Mouse (Mus musculus): Measurements from ENCODE around the gene Fgf3. TPM values are rescaled to one million over a fixed set of nuclear protein-coding genes. Genes with fewer than 3 reads are reported as not detected.

Fgf3 gene
- not detected in 2 replicates for polyA plus RNA-seq (2012; rRNA removed)

DNA sequence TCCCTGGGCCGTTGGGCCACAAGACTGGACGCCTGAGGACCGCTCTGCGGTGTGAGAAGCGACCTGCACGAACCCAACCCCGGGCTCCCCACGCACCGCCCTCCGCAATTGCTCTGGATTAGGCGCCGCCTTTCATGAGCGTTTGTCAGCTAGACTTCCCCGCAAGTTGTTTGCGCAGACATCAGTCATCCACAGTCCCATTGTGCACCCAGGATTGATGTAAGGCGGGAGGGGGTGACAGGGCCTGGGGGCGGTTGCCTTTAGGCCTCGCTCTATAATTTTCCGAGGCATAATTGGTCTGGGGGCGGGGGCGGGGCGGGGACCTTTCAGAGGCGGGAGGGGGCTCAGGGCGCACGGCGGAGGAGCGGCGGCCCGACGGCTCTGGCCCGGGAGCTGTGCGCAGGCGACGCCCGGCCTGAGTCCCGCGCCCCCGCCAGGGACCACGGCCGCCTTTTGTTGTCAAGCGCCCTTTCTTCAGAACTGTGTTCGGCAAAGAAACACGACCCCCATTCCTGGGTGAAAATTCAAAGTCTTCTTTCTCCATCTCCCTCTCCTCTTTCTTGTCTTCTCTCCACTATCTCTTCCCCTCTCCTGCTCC lies at the start of gene Fgf3:
Fgf3 (plus strand) TSS at position 193 of the 598 bp plus-strand sequence.
- no peak for DNase-seq (ENCODE audit: low read depth)

DNA sequence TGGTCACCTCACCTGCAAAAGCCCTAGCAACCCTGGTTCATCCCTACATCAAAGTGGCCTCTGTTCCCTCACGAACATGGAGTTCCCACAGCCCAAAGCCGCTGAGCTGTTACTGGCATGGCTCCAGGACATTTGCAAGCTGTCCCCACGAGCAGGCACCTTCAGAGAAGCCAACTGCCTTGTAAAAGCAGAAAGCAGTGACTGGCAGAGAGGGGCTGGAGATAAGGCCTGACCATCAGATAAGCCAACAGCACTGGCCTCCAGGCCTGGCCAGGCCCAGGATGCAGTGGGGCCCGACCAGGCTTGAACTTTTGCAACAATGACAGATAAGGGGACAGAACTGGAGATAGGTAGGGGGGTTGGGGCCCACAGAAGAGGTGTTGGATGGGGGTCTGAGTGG lies 49.3 kb upstream of the Fgf3 start:
- no peak for DNase-seq (ENCODE audit: low read depth)

DNA sequence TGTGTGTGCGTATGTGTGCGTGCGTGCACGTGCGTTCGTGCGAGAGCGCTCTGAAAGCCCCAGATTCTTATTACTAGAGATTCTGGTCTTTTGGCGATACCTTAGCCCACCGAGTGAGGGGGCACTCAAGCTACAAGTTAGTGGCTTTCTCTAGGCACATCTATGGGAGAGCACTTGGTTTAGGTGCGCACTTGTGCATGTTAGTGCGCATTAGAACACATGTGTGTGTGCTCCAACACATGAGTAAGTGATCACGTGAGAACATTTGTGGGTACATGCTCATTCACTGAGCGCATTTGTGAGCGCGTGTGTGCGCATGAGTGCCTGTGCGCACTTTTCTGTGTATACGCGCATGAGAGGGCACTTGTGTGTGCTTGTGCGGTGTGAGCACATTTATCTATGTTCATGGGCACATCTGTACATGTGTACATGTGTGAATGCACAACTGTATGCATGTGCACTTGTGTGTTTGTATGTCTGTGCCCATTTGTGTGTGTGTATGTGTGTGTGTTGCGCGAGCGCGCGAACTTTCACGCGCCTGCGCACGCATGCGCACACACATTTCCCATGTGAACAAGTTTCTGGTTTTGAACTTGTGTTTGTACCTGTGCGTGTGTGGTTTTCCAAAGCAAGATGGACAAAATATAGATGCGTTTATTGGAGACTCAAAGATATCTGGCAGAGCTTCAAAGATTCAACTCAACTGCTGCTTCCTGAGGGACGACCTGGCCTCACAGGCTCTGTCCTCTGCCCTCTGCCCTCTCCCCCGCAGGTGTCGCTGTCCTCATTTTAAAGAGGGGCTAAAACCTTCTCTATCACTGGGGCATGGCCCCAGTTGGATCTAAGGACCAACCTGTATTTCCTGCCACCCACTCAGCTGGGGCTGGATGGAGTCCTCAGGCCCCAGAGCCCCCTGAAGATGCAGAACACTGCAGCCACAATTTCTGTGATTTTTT lies 48.0 kb upstream of the Fgf3 start:
- no peak for DNase-seq (ENCODE audit: low read depth)

DNA sequence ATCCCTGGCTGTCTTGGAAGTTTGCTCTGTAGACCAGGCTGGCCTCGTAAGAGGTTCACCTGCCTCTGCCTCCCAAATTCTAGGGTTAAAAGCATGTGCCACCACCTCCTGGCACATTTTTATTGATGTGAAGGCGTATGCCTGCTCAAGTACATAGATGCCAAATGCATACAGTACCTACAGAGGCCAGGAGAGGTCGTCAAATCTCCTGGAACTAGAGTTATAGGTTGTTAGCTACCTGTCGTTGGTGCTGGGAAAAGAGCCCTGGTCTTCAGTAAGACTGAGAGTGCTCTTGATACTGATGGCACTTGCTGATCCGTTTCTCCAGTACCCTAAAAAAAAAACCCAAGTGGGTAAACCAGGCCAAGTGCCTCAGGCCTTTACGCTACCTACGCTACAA lies 46.5 kb upstream of the Fgf3 start:
- DNase-seq (ENCODE audit: low read depth): no peak

DNA sequence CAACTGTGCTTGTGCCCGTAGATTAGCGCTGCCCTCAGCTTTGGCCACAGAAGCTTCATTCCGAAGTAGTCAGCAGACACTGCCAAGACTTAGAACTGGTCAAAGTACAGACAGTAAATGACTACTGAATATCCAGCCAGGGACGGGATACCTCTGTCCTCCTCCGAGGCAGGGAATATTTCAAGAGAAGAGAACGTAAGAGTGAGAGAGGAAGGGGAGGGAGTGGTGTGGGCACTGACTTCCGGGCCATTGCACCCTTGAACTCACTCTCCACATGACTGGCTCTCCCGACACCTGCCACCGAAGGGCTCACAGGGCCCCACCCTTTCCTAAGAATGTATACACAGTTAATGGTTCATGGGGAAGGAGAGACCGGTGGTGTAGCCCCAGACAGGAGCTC lies 44.6 kb upstream of the Fgf3 start:
- DNase-seq (ENCODE audit: low read depth): no peak

DNA sequence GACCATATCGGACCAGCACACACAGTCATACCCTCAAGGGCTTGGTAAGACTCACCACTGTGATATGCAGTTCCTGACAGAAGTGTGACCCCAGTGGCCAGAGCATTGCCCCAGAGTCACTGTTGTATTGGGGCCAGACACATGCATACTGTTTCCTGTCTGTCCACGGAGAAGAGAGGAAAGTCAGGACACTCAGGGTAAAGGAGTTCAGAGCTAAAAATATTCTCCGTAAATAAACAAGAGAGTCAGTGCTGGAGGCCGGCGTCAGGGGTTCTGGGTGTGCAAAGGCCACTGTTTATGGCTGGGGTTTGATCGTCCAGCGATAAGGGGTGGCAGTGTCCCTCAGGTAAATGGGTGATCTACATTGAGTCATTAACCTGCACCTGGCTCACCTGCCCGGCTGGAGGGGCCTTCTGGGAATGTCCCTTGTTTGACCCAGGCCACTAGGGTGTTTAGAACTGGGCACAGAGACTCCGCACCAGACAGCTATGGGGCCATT lies 41.9 kb upstream of the Fgf3 start:
- DNase-seq (ENCODE audit: low read depth): no peak

DNA sequence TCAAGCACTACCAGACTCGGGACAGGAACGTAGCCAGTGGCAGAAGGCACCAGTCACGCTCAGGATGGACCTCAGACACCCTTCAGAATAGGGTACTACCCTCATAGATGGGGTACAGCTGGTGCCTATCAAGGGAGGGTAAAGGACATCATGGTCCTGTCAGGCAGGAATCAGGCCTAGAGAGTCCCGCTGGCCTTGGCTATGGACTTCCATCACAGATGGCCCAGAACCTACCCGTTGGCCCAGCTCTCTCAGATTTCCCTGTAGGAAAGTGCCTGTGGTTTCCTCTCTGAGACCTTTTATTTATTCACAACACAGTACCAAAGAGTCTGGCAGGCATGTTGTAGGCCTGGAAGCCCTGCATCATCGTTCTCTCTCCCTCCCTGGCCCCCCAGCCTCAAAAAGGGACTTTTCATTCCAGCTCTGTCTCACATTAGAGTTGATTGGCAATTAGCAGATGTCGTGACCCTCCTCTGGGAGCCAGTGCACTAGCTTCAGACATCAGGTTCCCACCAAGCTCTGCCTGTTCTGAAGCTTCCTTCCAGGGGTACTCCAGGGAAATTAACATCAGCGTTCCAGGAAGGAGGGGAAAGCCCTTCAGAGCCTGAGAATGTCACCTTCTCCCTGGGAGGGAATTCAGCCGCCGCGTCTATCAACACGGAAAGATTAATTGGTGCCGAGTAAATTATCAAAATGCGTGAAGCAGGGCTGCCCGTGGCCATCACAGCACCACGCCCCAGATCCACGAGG lies 40.7 kb upstream of the Fgf3 start:
- no peak for DNase-seq (ENCODE audit: low read depth)

DNA sequence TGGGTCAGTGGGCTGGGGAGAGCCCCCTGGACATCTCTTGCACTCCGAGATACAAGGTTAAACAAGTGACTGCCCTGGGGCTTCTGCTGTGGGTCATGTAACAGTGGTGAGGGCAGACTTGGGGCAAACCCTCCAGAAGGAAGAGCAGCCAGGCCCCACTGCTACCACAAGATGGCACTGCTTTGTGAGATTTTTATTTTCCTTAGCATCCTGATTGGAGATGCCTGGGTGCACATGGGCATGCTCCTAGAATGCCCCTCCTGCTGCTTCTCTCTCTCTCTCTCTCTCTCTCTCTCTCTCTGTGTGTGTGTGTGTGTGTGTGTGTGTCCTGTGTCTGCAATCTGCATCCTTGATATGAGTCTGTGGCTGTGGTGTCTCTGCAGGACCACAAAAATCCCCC lies 39.4 kb upstream of the Fgf3 start:
- DNase-seq (ENCODE audit: low read depth): no peak

DNA sequence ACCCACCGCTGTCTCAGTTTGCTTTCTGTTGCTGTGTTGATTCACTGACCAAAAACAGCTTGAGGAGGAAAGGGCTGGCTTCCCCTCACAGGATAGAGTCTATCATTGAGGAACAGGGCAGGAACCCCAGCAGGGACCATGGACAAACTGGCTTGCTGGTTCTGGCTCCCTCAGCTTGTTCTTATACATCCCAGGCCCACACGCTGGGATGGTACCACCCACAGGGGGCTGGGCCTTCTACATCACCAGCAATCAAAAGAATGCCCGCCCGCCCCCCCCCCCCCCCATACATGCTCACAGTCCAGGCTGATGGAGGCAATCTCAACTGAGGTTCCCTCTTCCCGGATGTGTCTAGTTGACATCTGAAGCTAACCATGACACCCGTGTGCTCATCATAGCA lies 30.8 kb upstream of the Fgf3 start:
- DNase-seq (ENCODE audit: low read depth): no peak

DNA sequence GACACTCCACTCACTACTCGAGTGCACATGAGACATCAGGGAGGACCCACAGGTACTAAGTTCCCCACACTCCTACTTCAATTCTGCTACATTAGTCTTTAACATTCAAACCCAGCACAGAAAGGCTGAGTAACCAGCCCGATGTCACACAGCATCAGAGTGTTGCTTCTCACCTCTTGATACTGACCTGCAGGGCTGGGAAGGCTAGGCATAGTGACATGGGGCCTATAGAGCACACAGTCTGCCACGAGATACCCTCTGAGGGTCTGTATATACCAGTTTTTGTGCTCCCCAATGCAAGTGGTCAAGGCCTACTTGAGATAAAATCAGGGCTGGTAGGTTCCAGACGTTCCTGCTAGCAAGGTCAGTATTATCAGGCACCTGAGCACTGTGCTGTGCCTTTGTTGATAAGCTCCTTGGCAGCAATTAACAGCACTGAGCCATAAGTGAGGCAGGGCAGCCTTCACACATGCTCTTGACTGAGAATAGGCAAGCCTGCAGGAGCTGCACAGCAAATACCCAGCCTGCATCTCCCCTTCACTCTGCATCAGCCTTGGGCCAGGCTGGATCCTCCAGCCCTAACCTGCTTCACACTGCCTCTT lies 29.8 kb upstream of the Fgf3 start:
- no peak for DNase-seq (ENCODE audit: low read depth)

DNA sequence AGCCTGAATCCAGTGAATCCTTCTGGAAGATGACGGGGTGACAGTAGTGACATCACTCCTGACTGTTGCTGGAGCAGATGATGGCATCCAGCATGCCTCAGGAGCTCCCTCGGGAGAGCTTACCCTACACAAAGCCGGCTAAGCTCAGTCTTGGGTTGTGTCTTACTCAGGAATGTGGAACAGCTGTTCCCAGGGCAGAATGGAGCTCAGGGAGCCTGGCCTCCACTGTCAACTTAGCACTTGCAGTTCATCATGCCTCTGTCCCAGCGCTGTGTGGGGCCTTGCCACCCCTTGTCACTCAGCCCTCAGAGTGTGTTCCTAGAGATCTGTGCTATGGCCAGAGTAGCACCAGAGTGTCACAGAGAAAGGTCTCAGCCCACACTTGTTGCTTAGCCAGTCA lies 26.4 kb upstream of the Fgf3 start:
- DNase-seq (ENCODE audit: low read depth): no peak

DNA sequence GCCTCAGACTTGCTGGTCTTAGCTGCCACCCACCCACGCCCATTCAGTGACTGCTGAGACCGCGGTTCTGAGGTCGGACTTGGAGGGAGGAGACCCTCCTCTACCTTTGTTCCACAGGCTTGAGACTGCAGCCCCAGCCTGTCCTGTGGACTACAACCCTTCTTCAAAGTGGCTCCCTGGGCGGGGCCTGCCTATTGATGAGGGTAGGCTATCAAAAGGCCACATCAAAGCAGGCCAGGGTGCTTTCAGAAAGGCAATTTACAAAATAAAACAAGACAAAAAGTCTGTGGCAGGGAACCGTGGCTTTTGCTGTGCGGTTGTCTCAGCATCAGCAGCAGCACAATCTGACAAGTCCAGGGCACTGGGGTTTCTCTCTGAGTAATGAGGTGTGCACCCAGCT lies 16.0 kb upstream of the Fgf3 start:
- no peak for DNase-seq (ENCODE audit: low read depth)

DNA sequence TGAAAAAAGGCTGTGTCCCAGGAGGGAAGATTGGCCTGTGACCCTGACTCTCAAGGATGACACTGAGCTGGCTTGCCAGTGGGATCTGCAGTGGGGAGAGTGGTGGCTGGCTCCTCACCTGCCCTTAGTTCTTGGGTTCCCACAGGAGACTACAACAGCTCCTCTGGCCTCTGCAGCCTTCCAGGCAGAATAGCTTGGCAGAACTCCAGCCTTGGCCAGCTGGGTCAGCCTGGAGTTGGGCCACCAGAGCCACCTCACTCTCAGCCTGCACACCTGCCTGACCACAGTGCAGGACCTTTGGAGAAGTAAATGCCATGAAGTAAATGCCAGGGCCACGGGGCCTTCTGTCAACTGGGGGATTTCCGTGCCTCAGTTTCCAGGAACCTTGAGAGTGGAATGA lies 13.9 kb upstream of the Fgf3 start:
- DNase-seq (ENCODE audit: low read depth): no peak

DNA sequence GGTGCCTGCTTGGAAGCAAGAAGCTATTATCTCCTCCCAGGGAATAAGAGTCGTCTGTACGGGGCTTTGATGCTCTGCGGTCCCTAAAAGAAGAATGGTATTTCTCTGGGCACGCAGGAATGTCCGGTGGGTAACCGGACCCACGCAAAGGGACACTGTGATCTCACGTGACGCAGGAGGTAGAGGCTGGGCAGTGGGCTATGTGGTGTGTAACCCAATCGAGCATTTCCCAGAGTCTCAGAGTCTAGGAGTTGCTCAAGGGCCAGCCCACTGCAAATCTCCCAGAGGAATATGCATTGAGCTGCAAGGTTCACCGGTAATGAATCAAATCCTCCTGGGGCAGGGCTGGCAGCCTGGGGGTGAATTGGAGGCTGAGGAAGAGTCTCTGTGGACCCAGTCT lies 9.5 kb upstream of the Fgf3 start:
- no peak for DNase-seq (ENCODE audit: low read depth)

DNA sequence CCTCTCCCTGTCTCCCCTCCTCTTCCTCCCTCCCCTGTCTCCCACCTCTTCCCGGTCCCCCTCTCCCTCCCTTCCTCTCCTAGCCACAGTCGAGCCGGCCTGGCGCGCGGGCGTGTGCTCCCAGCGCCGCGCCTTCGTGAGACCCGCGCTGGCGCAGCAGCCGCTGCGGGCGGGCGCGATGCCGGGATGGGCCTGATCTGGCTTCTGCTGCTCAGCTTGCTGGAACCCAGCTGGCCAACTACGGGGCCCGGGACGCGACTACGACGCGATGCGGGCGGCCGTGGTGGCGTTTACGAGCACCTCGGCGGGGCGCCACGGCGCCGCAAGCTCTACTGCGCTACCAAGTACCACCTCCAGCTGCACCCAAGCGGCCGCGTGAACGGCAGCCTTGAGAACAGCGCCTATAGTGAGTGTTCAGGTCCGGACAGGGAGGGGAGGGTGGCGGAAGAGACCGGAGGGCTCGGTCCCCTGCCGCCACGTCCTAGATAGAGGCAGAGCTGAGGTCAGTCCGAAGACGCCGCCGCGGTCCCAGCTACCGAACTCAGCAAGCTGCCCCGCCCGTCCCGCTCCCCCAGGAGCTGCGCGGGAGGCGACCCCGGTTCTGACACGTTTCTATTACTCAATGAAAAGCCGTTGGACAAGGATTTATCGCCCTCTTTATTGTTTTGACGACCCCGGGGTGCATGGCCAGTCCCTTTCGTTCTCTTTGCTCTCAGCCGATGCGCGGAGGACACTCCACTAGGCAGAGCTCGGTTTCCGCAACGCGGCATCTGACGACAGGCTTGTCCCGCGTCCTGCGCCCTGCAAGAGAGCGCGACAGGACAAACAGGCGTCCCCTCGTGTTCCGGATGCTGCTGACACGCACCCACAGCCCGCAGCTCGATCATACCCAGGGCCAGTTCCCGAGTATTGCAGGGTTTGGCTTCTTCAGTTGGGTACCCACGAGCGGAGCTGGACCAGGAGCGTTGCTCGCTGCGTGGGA lies 930 bp downstream of the Fgf3 start:
- no peak for DNase-seq (ENCODE audit: low read depth)

DNA sequence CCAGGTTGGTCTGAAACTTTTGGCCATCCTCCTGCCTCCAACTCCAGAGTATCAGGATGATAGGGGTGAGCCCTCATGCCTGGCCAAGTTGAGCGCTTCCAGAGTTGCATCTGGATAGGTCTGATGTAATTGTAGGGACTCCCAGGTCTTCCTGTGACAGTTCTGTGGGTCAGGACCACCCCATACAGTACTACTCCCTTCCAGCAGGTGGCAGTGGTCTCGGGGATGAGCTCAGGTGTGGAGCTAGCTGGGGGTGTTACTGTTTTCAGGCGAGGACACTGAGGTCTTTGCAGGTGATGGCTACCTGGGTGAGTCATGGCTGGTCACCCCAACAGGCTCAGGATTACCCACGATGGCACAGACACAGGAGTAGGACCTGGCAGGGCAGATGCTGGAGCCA lies 8.3 kb downstream of the Fgf3 start:
- no peak for DNase-seq (ENCODE audit: low read depth)

DNA sequence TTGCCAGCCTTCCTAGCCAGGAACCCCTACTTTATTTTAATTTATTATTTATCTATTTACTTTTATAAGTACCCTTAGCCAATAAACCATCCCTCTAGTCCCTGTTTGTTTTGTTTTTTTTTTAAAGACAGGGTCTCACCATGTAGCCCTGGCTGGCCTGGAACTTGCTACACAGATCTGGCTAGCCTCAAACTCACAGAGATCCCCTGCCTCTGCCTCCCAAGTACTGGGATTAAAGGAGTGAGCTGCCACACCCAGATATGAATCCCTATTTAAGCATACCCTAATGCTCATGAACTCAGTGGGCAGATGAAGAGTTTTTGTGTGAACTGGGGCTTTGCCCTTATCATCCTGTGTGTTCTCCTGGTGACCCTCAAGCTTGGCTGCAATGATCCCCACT lies 9.2 kb downstream of the Fgf3 start, which contains the start of gene Fgf4:
Fgf4 (plus strand) TSS at position 301 of the 400 bp plus-strand sequence.
- DNase-seq (ENCODE audit: low read depth): no peak

DNA sequence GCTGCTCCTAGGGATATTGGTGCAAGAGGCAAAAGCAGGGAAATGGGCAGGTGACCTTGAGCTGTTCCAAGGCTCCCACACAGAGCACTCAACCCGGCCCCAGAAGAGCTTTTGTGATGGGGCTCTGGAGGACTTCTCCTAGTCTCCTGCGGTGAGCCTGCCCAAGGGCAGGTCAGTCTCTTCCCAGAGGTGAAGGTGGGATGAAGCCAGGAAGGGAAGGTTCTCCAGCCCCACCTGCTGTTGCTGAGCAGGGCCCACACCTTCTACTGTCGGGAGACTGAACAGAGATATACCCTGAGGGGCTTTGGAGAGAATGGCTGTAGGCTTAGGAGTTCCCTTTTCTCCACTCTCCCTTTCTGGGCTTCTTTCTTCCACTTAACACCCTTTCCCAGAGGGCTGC lies 13.4 kb downstream of the Fgf3 start:
- no peak for DNase-seq (ENCODE audit: low read depth)

DNA sequence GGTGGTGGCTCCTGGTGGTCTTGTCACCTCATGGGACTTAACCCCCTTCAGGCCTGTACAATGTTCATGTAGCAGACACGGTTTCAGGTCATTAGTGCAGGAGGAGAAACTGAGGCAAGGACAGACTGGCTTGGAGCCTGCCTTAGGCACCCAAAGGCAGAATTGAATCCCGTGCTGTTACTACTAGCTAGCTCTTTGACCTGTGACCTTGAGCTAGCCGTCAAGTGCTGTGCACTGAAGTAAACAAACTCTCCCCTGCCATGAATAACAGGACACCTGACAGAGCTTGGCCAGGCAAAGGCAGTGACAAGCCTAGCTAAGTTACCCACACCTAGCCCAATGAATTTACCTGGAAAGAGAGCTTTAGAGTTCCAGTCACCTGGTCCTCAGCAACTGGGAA lies 17.1 kb downstream of the Fgf3 start:
- DNase-seq (ENCODE audit: low read depth): no peak

DNA sequence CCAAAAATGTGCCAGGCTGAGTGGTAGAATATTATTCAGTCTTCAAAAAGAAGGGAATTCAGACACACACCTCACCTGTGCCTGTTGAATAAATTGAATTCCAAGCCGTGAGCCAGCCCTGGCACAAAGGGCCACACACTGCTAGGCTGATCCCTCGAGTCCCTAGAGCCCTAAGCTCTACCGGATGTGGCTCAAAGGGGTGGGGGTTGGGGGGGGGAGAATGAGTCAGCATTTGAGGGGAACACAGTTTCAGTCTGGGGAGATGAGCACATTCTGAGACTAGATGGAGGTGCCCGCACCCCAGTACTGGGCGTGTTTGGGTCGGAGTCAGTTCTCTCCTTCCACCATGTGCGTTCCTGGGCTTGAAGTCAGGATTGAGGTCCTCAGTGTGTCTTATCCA lies 19.3 kb downstream of the Fgf3 start:
- DNase-seq (ENCODE audit: low read depth): no peak

DNA sequence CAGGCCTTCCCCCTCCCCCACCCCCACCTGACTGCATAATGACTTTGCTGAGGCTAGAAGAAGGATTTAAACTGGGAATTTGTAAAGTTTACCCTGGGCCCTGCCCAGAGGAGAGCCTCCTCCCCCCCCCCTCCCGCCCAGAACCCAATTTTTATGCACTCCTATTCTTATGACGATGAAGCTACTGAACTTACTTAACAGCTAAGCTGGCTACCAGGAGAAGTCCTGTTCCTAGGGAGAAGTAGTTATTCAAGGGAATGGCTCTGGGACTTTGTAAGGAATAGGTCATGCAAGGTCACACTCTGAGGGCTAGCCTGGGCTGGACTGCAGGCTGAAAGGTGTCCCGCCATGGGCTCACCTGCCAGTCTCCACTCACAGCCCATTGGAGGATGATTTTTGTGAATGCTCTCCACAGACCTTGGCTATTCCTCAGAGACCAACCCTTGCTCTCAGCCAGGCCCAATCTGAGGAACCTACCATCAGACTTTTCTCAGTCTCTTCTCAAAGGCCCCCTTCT lies 20.0 kb downstream of the Fgf3 start:
- no peak for DNase-seq (ENCODE audit: low read depth)

Measured in gonadal fat pad, adult 2 months (tissue).